Mouse (Mus musculus) naive thymus-derived CD4-positive, alpha-beta T cell, adult 2 months (primary cell): ENCODE results near the gene Rdh16.
"Not testable (repeated sequence)": the region's sequence is repeated elsewhere in the genome, so short reads cannot be mapped to it uniquely, and the experiment has no call there.

ENCODE experiments used
- DNase-seq: peaks from one replicate; pipeline ENCODE4 v3.0.0-alpha.2; 2011; ENCODE audit warnings: low read depth

Rdh16 gene

GRCm38 (mm10) chr10:127800891-127801290, at the start of gene Rdh16:
Gene Rdh16, plus strand, starts transcription at chr10:127801152.
- DNase-seq: no peak

- no peak for DNase-seq
Observed at GRCm38 (mm10) chr10:127751548-127751947, 49.4 kb upstream of the Rdh16 start, which contains the start of gene Gpr182. Gene Gpr182, minus strand, starts transcription at chr10:127751732.

- no peak for DNase-seq
Observed at GRCm38 (mm10) chr10:127754566-127755166, 46.3 kb upstream of the Rdh16 start.

- DNase-seq: no peak
Observed at GRCm38 (mm10) chr10:127755246-127755645, 45.7 kb upstream of the Rdh16 start.

GRCm38 (mm10) chr10:127755770-127756468, 45.0 kb upstream of the Rdh16 start:
- no peak for DNase-seq

GRCm38 (mm10) chr10:127759181-127760110, 41.5 kb upstream of the Rdh16 start, which contains the start of the genes Rdh1 and Rdh16f1:
Gene Rdh1, plus strand, starts transcription at chr10:127759721.
Gene Rdh16f1, plus strand, starts transcription at chr10:127759787.
- no peak for DNase-seq

GRCm38 (mm10) chr10:127762926-127763325, 38.0 kb upstream of the Rdh16 start:
- not testable (repeated sequence) for DNase-seq

- DNase-seq: no peak
Observed at GRCm38 (mm10) chr10:127763914-127764680, 36.9 kb upstream of the Rdh16 start.

GRCm38 (mm10) chr10:127766564-127766963, 34.4 kb upstream of the Rdh16 start:
- no peak for DNase-seq

GRCm38 (mm10) chr10:127776011-127776410, 24.9 kb upstream of the Rdh16 start, which contains the start of gene Rdh9:
Gene Rdh9, plus strand, starts transcription at chr10:127776386.
- DNase-seq: no peak

- not testable (repeated sequence) for DNase-seq
Observed at GRCm38 (mm10) chr10:127782321-127782720, 18.6 kb upstream of the Rdh16 start.

- not testable (repeated sequence) for DNase-seq
Observed at GRCm38 (mm10) chr10:127785411-127785810, 15.5 kb upstream of the Rdh16 start.

- no peak for DNase-seq
Observed at GRCm38 (mm10) chr10:127799295-127799694, 1.7 kb upstream of the Rdh16 start.

GRCm38 (mm10) chr10:127801612-127802011, 660 bp downstream of the Rdh16 start:
- no peak for DNase-seq

GRCm38 (mm10) chr10:127802236-127802635, 1.3 kb downstream of the Rdh16 start:
- no peak for DNase-seq

- no peak for DNase-seq
Observed at GRCm38 (mm10) chr10:127804416-127804815, 3.5 kb downstream of the Rdh16 start.

- no peak for DNase-seq
Observed at GRCm38 (mm10) chr10:127815888-127816287, 14.9 kb downstream of the Rdh16 start.

GRCm38 (mm10) chr10:127817268-127817910, 16.4 kb downstream of the Rdh16 start:
- not testable (repeated sequence) for DNase-seq

GRCm38 (mm10) chr10:127821806-127822205, 20.9 kb downstream of the Rdh16 start:
- DNase-seq: not testable (repeated sequence)

- DNase-seq: peak; percentile 22
Observed at GRCm38 (mm10) chr10:127825386-127825785, 24.4 kb downstream of the Rdh16 start.

GRCm38 (mm10) chr10:127829121-127829520, 28.2 kb downstream of the Rdh16 start:
- no peak for DNase-seq
